Mouse (Mus musculus): ENCODE results near the gene Hic1.

Hic1 gene

DNA sequence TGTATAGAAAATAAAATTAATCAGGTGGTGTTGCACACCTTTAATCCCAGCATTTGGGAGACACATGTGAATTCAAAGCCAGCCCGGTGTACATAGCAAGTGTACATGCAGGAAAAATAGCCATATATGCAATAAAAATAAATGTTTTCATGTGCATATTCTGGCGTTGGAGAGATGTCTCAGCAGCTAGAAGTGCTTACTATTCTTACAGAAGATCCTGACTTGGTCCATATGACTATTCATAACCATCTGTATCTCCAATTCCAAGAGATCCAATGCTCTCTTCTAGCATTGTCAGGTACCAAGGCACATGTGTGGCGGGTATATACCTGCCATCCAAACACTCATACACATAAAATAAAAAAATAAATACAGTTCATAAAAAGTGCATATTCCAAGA is 42.9 kb downstream of the Hic1 start:
- in situ Hi-C loops (cut with MboI, MseI): no loop called here

DNA sequence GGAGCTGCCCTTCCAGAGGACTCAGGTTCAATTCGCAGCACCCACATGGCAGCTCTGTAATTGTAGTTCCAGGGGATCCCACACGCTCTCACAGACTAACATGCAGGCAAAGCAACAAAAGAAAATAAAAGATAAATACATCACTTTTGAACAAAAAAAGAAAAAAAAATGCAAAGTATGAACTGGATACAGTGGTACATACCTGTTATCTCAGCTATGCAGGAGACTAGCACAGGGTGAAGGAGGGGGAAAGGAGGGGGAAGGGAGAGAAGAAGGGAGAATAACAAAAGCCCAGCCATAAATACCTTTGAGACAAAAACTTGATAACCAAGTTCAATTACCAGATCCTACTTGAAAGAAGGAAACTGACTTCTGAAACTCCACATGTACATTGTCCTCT is 44.9 kb downstream of the Hic1 start:
- in situ Hi-C loops (cut with MboI, MseI): no loop called here

GRCm38 (mm10) chr11:75121348-75121747 is 48.0 kb downstream of the Hic1 start:
- in situ Hi-C loops (cut with MboI, MseI): no loop called here

- in situ Hi-C loops (cut with MboI, MseI): no loop called here
Observed at GRCm38 (mm10) chr11:75119841-75120240, 49.5 kb downstream of the Hic1 start.

DNA sequence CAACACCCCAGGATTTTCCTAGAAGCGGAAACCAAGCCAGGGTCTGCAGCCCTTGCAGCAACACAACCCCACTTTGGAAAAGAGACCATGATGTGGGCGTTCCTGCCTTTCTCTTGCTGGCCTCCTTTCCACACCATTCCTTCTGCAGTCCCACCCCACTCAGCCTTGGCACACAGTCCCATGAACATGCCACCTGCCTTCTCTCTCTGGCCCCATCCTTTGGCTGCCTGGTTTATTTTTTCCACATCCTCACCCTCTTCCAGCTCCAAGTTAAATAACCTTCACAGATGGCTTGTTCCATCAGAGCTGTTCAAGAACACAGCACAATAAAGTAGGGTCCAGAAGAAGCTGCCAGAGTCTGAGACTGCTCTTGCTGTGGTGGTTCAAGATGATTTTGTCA is 50.0 kb downstream of the Hic1 start:
- in situ Hi-C loops (cut with MboI, MseI): no loop called here

DNA sequence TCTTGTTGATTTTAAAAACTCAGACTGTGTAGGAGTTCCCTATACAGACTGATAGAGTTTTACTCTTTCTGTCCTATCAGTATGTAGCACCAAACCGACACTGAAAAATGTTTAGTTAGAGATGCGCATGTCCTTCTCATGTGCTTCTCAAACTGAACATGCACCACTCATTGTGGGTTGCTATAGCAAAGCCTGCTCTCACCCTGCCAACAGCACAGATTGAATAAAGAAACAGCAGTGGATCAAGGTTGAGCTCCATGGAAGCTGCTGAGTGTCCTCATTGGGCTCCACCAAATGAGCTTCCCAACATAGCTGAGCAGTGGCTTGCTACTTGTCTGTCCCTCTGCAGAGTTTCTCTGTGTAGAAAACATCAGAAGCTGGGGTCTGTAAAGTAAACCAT is 51.2 kb downstream of the Hic1 start:
- in situ Hi-C loops (cut with MboI, MseI): no loop called here

DNA sequence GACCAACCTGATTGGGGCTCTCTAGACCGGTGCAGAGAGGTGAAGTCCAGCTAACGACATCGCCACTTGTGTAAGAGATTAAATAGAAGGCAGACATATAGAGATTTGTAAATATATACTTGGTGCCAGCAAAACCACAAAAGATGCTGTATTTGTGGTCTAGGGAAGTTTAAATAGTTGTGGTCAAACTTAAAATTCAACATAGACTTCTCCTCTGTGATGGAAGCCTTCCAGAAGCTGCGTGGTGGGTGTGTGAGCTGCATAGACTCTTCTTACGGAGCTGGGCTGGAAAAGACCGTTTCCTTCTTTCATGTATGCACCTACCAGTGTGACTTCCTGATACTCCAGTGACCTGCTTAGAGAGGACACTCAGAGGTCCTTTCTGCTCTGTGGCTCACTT is 52.9 kb downstream of the Hic1 start:
- in situ Hi-C loops (cut with MboI, MseI): no loop called here

Measured in T-helper 17 cell (primary cell).